Mouse (Mus musculus): Measurements from ENCODE around the gene Ptprj. TPM values are rescaled to one million over a fixed set of nuclear protein-coding genes. Genes with fewer than 3 reads are reported as not detected.
A peak's percentile ranks its signal among the peaks of the same experiment; 100 is the strongest.

The Ptprj gene
- total RNA-seq, 2 experiments from 2014 or later, result 72.8 to 78.4 TPM

DNA sequence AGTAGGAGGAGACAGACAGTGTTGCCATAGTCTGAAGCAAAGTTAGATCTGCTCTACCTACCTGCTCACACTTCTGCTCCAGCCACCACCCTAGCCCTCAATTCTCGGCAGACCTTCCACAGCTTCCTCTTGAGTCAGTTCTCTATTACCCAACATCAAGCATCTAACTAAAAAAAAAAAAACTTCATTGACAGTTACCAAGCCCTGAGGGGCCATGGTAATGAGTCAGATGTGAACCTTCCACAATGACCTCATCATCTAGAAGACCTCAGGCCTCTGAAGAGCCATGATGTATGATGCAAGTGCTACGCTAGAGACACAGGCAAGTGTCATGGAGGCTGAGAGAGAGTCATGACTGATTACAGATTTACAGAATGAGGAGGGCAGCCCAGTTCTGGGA lies 37.8 kb downstream of the Ptprj start:
- no peak for DNase-seq (ENCODE audit: extremely low spot score in 1 of 2, low spot score in 2 of 2)
- intact Hi-C loops (cut with DNase I), result no loop called here

- no peak for DNase-seq (ENCODE audit: extremely low spot score in 1 of 2, low spot score in 2 of 2)
- intact Hi-C loops (cut with DNase I), result no loop called here
Observed at GRCm38 (mm10) chr2:90539206-90539605, 41.2 kb downstream of the Ptprj start.

GRCm38 (mm10) chr2:90537244-90537643 lies 43.2 kb downstream of the Ptprj start:
- DNase-seq (ENCODE audit: extremely low spot score in 1 of 2, low spot score in 2 of 2), result no peak
- intact Hi-C loops (cut with DNase I), result no loop called here

GRCm38 (mm10) chr2:90536555-90536954 lies 43.9 kb downstream of the Ptprj start:
- intact Hi-C loops (cut with DNase I), result no loop called here
- DNase-seq (ENCODE audit: extremely low spot score in 1 of 2, low spot score in 2 of 2), result no peak

DNA sequence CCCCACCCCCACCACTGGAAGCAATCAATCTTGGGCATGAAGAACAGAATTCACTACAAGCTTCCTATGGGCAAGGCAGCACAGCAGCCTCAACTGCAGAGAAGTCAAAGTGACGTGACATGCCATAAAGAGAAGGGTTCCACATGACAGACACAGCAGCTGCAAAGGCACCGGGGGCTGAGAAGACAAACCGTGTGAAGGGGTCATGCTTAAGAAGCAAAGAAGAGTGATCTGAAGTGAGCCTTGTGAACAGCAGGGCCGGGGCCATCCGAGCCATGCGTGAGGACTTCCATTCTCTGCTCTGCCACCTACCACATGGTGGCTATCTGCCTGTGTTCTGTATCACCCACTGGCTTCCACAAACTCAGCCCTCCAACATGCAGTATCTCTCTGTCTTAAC lies 45.7 kb downstream of the Ptprj start:
- intact Hi-C loops (cut with DNase I), result no loop called here
- DNase-seq (ENCODE audit: extremely low spot score in 1 of 2, low spot score in 2 of 2), result no peak

DNA sequence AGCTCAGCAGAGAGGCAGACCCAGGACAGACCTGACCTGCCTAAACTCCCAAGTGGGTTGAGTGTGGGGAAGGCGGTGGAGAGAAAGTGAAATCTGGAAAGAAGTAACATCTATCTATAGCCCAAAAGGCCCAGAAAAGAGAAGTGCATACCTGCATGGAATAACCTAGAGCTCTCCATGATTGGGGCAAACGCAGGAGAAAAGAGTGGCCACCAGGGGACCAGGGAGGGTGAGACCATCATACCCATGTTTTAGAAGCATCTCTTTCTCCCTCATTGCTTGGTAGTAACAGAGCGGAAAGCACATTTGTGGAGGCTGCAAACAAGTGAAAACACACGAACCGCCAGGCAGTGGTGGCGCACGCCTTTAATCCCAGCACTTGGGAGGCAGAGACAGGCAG lies 46.5 kb downstream of the Ptprj start:
- DNase-seq (ENCODE audit: extremely low spot score in 1 of 2, low spot score in 2 of 2), result no peak
- intact Hi-C loops (cut with DNase I), result no loop called here

GRCm38 (mm10) chr2:90532095-90532494 lies 48.4 kb downstream of the Ptprj start:
- intact Hi-C loops (cut with DNase I), result no loop called here
- peak in 1 of 2 experiments; percentile 47 for DNase-seq (ENCODE audit: extremely low spot score in 1 of 2, low spot score in 2 of 2)

- no peak for DNase-seq (ENCODE audit: extremely low spot score in 1 of 2, low spot score in 2 of 2)
- intact Hi-C loops (cut with DNase I), result no loop called here
Observed at GRCm38 (mm10) chr2:90528107-90528506, 52.3 kb downstream of the Ptprj start.

DNA sequence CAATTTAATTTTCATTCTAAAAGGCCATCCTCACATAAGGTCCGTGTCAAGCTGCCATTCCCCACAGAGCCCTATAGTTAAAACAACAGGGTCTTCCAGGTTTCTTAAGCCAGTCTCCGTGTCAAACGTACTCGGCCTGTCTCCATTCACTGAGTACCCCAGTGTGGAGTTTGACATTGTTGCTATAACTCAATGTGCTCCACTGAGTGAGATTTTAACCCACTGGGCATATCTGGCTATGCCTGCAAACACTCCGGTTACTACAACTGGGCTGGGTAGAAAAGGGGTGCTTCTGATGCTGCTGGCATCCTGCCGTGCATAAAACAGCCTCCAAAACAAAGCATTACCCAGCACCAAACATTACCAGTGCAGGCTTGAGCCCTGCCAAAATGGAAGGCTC lies 53.5 kb downstream of the Ptprj start:
- no peak for DNase-seq (ENCODE audit: extremely low spot score in 1 of 2, low spot score in 2 of 2)
- intact Hi-C loops (cut with DNase I), result no loop called here

DNA sequence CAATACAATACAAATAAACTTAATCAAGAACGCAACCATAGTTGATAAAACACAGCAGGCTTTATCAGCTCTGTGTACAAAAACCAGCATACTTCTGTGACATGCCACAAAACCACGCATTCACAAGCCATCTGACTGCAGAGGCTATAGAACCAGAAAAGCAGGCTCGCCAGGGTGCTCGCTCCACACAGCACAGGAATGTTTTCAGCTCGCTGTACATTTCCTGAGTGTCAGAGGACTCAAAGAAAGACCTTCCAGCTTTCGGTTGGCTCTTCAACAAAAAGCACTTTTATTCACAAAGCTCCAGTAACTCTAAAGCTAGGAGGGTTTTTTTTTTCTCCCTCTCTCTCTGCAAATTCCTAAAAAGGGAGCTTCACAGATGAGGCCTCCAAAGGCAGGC lies 53.9 kb downstream of the Ptprj start:
- intact Hi-C loops (cut with DNase I), result no loop called here

DNA sequence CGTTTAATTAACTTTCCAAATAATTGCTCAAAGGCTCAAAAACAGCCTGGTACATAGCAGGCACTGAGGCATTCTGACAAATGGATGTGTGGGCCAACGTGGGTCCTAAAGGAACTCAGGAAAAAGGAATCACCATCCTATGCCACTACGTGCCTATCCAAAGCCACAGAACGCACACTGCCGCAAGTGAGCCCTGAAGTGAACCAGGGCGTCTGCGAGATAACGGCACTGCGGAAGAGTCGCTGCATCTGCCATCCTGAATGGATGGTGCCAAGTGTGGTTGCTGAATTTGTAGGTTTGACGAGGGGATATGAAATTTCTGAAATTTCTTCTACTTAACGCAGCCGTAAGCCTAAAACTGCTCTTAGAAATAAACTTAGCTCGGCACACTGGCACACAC lies 54.6 kb downstream of the Ptprj start:
- no peak for DNase-seq (ENCODE audit: extremely low spot score in 1 of 2, low spot score in 2 of 2)
- intact Hi-C loops (cut with DNase I), result no loop called here

More for the DNA sequence above, 53.9 kb downstream of the Ptprj start:
- no peak for DNase-seq (ENCODE audit: extremely low spot score in 1 of 2, low spot score in 2 of 2)

GRCm38 (mm10) chr2:90522455-90522854 lies 58.0 kb downstream of the Ptprj start:
- intact Hi-C loops (cut with DNase I), result no loop called here
- no peak for DNase-seq (ENCODE audit: extremely low spot score in 1 of 2, low spot score in 2 of 2)

- intact Hi-C loops (cut with DNase I), result no loop called here
- DNase-seq (ENCODE audit: extremely low spot score in 1 of 2, low spot score in 2 of 2), result no peak
Observed at GRCm38 (mm10) chr2:90521909-90522308, 58.5 kb downstream of the Ptprj start.

GRCm38 (mm10) chr2:90518296-90518695 lies 62.2 kb downstream of the Ptprj start:
- DNase-seq (ENCODE audit: extremely low spot score in 1 of 2, low spot score in 2 of 2), result no peak

DNA sequence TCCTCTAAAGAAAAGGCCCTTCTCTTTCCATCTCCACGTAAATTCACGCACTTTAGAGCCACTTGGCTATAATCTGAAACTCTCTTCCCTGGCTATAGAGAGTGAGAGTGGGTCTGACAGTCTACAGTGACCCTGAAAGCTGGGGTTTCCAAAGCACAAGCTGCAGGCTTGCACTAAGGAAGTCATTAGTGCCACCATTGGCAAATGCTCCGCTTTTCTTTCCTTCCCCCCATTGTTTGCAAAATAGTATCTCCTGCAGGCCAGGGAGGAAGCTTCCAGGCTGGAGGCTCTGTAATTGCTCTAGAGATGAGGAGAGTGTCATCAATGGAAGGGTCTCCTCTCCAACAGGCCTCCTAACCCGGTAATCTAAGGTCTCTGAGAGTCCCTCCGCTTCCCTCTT lies 65.5 kb downstream of the Ptprj start:
- intact Hi-C loops (cut with DNase I), result no loop called here
- no peak for DNase-seq (ENCODE audit: extremely low spot score in 1 of 2, low spot score in 2 of 2)

More at GRCm38 (mm10) chr2:90518296-90518695, 62.2 kb downstream of the Ptprj start:
- intact Hi-C loops (cut with DNase I), result no loop called here

DNA sequence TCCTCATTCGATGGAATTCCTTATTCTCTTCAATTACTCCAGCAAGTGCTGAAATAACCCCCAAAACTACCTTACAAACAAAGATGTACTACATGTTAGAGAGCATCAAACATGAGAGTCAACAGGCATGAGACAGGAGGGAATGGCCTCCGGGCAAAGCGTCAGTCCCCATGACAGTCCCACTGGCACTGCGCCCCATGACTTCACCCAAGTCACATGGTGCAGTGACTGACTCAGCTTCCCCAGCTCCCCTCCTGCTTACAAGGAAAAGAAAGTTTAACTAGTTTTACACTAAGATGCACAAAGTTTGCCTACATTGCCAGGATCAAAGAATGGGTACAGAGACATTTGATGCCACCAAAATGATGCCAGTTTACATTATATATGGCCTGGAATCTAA lies 71.2 kb downstream of the Ptprj start:
- peak in 1 of 2 experiments; percentile 28 for DNase-seq (ENCODE audit: extremely low spot score in 1 of 2, low spot score in 2 of 2)
- intact Hi-C loops (cut with DNase I), result no loop called here

DNA sequence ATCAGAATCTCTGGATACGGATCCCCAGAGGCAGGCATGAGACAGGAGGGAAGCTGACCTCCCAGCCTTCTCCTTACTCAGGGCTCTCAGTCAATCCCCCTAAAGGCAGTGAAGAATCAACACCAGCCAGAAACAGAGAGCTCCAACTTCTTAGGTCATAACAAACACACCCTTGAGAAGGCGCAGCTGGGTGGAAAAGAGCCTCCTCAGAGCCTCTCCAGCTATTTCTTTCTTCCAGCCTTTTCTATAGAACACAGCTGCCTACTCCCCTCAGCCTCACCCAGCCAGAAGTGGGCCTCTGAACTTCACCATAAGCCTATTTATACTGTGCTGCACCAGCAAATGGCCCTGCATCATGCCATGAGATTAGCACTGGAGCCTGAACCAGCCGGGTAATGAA lies 74.3 kb downstream of the Ptprj start:
- intact Hi-C loops (cut with DNase I), result no loop called here
- no peak for DNase-seq (ENCODE audit: extremely low spot score in 1 of 2, low spot score in 2 of 2)

- intact Hi-C loops (cut with DNase I), result no loop called here
- DNase-seq (ENCODE audit: extremely low spot score in 1 of 2, low spot score in 2 of 2), result peak; percentile 78
Observed at GRCm38 (mm10) chr2:90504731-90505171, 75.7 kb downstream of the Ptprj start.

- intact Hi-C loops (cut with DNase I), result no loop called here
- DNase-seq (ENCODE audit: extremely low spot score in 1 of 2, low spot score in 2 of 2), result no peak
Observed at GRCm38 (mm10) chr2:90503182-90503833, 77.1 kb downstream of the Ptprj start.

DNA sequence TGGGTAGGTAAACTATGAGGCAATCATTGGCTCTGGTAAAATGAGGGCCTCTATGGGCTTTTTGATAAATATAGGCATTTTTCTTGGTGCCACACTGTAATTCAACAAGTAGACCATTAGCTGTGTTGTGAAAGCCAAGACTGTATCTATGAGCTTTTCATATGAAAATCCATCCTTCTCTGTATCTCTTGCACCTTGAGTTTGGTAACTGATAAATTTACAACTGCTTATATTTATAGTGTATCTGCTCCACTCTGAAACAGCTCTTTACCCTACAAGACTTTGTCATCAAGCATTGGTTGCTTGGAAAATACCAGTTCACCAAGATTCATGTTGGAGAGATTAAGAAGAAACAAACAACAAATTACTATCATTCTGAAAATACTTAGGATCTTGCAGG lies 77.7 kb downstream of the Ptprj start:
- intact Hi-C loops (cut with DNase I), result no loop called here
- no peak for DNase-seq (ENCODE audit: extremely low spot score in 1 of 2, low spot score in 2 of 2)

DNA sequence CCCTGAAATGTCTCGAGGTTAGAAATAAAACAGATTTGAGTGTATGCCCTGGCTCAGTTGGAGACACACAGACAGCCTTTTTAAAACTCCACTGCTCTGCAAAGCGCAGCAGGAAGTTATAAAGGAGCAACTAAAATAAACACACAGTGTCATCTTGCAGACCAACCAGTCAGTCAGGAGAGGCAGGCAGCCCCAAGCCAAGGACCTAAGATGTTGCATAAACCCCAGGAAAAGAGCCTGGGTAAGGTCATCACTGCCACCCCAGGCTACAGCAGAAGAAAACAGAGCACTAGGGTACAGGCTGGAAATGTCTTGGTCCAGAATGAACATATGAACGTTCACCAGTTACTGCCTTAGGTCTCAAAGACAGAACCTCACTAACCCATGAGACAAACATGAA lies 78.7 kb downstream of the Ptprj start:
- no peak for DNase-seq (ENCODE audit: extremely low spot score in 1 of 2, low spot score in 2 of 2)
- intact Hi-C loops (cut with DNase I), result no loop called here

Measured in left cerebral cortex, postnatal 10 days (tissue).